Mouse (Mus musculus): ENCODE data around the gene Eva1c.

The Eva1c gene

GRCm38 (mm10) chr16:90921471-90922159 lies 95.1 kb downstream of the Eva1c start:
- no peak for DNase-seq (ENCODE audit: low spot score)

- no peak for DNase-seq (ENCODE audit: low spot score)
Observed at GRCm38 (mm10) chr16:90924606-90925370, 98.3 kb downstream of the Eva1c start.

GRCm38 (mm10) chr16:90925461-90925860 lies 98.9 kb downstream of the Eva1c start:
- peak; percentile 42 for DNase-seq (ENCODE audit: low spot score)

GRCm38 (mm10) chr16:90927446-90927845 lies 100.9 kb downstream of the Eva1c start:
- DNase-seq (ENCODE audit: low spot score), result no peak

GRCm38 (mm10) chr16:90933534-90934176 lies 107.1 kb downstream of the Eva1c start:
- no peak for DNase-seq (ENCODE audit: low spot score)

DNA sequence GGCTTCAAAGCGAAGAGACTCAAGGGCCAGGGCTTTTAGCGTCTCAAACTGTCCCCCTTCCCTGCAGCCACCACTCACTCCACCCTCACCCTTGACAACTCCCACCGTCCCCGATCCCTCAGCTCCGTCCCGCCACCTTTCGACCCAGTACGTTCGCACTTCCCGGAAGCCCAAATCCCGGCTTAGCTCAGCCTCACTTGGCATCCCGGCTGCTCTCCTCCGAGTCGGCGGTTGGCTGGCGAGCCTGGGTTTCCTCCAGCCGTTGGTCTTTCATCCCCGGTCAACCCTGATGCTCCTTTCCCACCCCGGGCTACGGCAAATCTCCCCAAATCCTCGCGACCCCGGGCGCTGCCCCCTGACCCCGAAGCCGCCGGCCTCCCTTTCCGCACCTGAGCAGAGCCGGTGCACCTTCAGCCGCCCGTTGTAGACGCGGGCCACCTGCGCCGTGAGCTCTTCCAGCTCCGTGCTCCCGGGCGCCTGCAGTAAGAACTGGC lies 107.7 kb downstream of the Eva1c start:
- DNase-seq (ENCODE audit: low spot score), result peak; percentile 42

DNA sequence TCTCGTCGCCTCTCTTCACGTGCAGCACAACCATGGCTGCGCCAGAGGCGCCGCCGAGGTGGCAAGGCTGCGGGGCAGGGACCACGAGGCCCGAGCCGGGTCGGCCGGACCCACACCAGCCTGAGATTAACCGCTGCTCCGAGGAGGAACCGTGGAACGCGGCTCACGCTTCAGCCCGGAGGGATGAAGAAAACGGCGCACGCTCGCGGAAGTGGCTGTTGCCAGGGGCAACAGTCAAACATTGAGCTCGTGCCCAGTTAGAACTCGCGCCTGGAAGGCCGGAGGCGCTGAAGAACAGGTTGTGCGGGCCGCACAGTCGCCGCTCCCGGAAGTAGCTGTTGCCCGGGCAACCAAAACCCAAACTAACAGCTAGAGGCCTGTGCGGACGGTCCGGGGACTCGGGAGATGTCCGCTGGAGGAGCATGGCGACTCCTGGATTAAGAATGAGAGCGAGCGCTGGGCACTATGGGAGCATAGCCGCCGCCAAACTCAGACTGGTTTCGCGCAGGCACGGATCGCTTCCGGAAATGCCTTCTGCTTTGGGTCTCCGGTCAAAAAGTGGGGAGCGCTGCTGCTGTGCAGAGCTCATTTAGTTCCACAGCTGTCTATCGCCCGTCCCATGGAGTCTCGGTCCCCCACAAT lies 108.3 kb downstream of the Eva1c start, which contains the start of gene Cfap298:
Gene Cfap298, minus strand, starts transcription at position 428 of the 642 bp plus-strand sequence.
- peak; percentile 95 for DNase-seq (ENCODE audit: low spot score)

GRCm38 (mm10) chr16:90941246-90941645 lies 114.7 kb downstream of the Eva1c start:
- no peak for DNase-seq (ENCODE audit: low spot score)

DNA sequence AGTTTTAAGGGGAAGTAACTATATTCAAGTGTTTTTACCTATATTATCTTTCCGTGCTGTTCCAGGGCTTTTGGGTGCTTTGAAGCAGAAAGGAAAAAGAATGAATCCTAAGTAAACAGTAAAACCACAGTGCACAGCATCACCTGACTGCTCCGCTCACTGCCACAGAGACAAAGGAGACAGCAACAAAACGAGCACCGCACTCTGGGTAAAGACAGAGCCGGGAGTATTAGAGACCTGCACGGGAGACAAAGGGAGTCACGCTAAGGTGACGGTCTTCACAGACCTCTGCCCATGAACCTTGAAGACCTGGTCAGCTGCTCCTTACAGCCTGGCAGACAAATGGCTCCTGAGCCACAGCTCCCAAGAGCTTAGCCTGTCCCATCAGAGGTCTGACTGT lies 120.5 kb downstream of the Eva1c start:
- no peak for DNase-seq (ENCODE audit: low spot score)

DNA sequence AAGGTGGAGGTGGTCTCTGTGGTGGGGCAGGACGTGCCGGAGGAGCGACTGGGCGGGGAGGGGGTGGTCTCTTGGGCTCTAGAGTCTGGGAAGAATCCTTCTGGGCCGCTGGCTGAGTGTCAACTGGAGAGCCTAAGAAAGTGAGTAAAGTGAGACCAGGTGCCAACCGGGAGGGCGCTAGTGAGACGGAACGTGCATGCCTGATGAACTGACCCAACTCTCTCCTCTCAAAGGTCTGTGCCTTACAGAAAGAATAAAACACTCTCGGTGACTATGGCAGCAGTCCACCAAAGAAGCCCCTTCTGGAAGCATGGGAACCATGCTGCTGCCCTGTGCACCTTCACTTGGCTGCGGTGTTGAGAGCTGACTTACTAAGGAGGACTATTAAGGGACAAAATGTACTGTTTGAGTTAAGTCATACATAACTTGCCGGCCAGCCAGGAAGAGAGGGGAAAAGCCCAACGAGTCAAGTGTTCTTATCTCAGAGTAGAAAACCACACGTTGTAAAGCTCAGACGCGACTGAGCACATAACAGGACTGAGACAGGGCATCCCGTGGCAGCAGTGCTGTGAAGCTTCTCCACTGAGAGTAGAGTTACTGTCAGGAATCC lies 123.9 kb downstream of the Eva1c start:
- DNase-seq (ENCODE audit: low spot score), result no peak

- no peak for DNase-seq (ENCODE audit: low spot score)
Observed at GRCm38 (mm10) chr16:90953147-90953546, 126.6 kb downstream of the Eva1c start.

- peak; percentile 41 for DNase-seq (ENCODE audit: low spot score)
Observed at GRCm38 (mm10) chr16:90953770-90954169, 127.3 kb downstream of the Eva1c start.
